Mouse (Mus musculus): Measurements from ENCODE around the gene Gsn.

GRCm38 (mm10) chr2:35282214-35282613 is 26.0 kb downstream of the Gsn start:
- TF ChIP-seq CTCF (IDR thresholded peaks at IDR 0.05; ENCODE audit: insufficient read depth, low read length): no peak
- peak; percentile 96; the same call in 1 of the 2 replicates for TF ChIP-seq POLR2A (IDR thresholded peaks at IDR 0.05; ENCODE audit: borderline replicate concordance, extremely low read depth, low read depth, low read length)
